Mouse (Mus musculus): ENCODE data around the gene Ap2a1.

GRCm38 (mm10) chr7:44877833-44878232, 51.5 kb downstream of the Ap2a1 start:
- TF ChIP-seq POLR2A (IDR thresholded peaks at IDR 0.05; ENCODE audit: borderline replicate concordance, low read depth, low read length) = no peak
- no peak for TF ChIP-seq CTCF (IDR thresholded peaks at IDR 0.05; ENCODE audit: low read depth, low read length)

Data from bone marrow macrophage, adult 2 months (primary cell).